Mouse (Mus musculus) cerebellum, adult 9-11 months (tissue): ENCODE results near the gene Chdh.
A peak's percentile ranks its signal among the peaks of the same experiment; 100 is the strongest.

Source experiments
- DNase-seq: peaks from one replicate; pipeline ENCODE4 v3.0.0; 2022

Chdh gene

DNA sequence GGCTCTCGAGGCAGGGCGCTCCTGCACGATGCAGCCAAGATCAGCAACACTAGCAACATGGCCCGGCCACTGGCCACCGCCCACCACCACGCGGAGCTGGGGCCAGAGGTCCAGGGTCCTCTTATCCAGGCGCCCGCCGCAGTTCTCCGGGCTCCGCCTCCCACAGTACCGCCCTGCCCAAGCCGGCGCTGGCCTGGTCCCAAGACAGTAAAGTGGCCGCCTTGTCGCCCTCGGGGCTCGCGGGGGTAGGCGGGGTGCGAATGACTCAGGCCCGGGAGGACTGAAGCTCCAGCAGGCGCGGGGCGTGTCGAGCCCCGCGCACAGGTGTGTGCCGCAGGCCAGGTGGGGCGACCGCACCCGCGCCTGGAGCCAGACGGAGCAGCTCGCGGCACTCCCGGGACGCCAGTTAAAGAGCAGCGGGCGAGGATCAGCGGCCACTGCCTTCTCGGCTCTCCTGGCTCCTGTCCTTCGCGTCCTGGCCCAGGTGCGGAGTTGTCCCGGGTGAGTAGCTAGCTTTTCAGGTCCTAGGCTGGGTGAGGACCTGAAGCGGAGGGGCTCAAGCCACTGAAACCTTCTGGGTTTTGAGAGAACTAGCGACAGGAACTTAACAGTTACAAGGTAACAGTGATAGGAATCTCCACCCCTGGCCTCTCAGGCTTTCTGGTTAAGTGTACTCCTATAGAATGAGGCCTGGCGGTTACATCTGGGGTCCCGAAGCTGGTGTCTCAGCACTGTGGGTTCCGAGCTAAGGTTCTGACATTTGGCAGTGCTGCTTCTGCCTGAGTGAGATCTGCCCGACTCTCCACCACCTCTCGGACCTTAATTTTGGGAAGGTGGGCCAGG, at the start of gene Chdh, which contains the start of gene Il17rb:
TSS of gene Chdh (plus strand) at position 291 of the 843 bp plus-strand sequence.
TSS of gene Il17rb (minus strand) at position 164 of the 843 bp plus-strand sequence.
- peak; percentile 17 for DNase-seq

- DNase-seq = no peak
Observed at GRCm38 (mm10) chr14:29967611-29968010, 41.2 kb upstream of the Chdh start.

- peak; percentile 99 for DNase-seq
Observed at GRCm38 (mm10) chr14:29968075-29968821, 40.6 kb upstream of the Chdh start, which contains the start of gene Selenok. Gene Selenok, plus strand, starts transcription at chr14:29968308.

DNA sequence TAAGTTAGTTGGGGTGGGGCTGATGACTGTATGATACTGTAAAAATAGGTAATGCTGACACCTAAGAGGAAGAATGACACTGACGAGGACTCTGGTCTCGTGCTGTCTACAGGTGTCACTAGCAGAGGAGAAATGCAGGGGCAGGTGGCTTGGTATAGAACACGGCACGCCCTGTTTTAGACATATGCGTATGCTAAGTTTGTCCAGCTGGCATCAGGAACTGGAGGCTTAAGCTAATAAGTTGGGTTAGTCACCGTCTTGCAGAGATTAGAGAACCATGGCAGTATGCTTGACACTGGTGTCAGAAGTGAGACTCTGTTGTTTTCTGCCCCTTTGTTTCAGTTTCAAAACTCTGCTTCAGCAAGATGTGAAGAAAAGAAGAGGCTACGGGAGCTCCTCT, 37.4 kb upstream of the Chdh start:
- no peak for DNase-seq

DNA sequence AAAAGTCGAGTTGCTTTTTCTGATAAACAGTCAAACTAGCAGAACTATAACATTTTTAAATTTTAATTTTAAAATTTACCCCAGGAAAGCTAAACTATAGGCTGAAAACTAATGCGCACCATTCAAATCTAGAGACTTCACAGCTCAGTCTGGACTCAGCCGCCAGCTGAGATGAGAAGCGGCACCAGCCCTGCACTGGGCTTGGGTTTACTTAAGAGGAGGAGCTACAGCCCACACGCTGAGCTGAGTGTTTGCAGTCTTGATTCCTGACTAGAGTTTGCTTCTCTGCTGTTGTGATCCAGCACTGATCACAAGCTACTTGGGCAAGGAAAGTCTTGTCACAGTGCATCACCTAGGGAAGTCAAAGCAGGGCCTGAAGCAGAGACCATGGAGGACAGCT, 36.8 kb upstream of the Chdh start:
- no peak for DNase-seq

GRCm38 (mm10) chr14:29976927-29977326, 31.9 kb upstream of the Chdh start:
- DNase-seq = no peak

DNA sequence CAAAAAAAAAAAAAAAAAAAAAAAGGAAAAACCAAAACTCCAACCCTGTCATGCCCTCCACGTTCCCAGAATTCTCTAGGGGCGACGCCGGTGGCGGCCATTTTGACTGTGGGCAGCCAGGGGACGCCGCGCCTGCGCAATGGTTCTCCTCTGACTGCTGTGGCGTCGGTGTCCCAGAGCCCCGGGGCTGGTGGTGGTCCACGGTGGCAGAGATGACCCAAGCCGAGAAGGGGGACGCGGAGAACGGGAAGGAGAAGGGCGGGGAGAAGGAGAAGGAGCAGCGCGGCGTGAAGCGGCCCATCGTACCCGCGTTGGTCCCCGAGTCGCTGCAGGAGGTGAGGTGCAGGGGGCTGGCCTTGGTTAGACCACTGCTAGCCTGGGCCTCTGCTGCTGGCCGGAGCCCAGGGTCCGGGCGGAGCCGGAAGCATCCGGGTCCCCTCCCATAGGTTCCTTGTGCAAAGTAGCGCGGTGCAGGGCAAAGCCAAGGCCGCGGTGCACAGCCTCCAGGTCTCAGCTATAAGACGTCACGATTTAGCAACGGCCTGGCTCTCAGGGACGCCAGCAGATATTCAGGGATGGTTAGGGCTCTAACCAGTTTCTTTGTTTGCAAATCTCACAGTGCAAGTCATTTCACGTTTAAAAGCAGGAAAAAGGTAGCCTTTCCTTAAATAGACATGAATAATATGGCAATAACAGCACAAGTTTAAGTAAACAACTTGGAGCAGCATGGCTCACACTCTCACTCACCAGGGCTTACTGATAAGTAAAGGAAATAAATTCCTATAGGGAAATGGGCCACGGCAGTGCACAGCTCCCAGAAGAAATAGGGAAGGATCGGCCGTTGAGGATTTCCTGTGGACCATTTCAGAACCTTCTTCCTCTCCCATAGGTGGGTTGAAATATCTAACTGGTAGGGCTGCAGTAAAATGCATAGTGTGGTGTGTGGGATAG, 30.3 kb upstream of the Chdh start, which contains the start of gene Actr8:
TSS of gene Actr8 (plus strand) at position 84 of the 951 bp plus-strand sequence.
- DNase-seq = peak; percentile 93

DNA sequence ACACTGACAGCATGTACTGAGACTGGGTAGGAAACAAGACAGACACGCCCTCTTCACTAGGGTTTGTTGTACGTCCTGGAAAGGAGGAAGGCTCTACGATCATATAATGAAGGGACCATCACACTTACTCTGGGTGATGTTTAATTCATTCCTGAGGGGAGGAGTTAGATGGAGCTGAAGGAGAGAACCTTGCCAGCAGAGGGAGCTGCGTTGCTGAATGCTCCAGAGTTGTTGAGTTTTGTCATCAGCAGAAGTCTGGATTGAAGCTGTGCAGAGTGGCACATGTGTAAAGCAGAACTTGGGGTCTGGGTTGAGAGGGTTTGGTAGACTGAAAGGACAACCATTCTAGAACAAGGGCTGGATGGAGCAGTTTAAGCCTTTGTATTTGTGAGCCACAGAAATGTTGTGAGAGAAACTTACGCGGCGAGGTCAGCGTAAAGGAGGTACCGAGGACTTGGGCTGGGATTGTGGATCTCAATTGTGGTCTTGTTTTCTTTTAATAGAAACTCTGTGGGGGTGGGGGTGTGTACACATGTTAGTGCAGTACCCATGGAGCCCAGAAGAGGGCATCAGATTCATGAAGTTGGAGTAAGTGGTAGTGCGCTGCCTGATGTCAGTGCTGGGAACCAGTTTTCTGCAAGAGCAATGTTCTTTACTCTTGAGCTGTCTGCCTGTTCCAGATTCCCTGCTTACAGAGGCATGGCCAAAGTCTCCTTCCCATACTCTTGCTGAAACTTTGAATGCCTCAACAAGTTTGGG, 28.2 kb upstream of the Chdh start:
- no peak for DNase-seq

DNA sequence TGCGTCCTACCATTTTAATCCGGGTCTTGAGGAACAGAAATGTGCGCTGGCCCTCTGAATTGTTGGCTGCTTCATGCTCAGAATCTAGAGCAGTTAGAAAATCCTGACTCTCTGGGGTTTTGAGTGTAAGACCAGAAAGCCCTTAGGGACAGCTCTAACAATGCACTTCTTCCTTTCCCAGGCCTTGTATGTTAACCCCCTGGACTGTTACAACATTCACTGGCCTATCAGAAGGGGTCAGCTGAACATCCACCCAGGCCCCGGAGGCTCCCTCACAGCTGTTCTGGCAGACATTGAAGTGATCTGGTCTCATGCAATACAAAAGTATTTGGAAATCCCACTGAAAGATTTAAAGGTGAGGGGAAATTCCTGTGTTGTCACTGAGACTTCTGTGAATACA, 22.7 kb upstream of the Chdh start:
- no peak for DNase-seq

- no peak for DNase-seq
Observed at GRCm38 (mm10) chr14:29987276-29987675, 21.5 kb upstream of the Chdh start.

- no peak for DNase-seq
Observed at GRCm38 (mm10) chr14:29987739-29988138, 21.1 kb upstream of the Chdh start.

DNA sequence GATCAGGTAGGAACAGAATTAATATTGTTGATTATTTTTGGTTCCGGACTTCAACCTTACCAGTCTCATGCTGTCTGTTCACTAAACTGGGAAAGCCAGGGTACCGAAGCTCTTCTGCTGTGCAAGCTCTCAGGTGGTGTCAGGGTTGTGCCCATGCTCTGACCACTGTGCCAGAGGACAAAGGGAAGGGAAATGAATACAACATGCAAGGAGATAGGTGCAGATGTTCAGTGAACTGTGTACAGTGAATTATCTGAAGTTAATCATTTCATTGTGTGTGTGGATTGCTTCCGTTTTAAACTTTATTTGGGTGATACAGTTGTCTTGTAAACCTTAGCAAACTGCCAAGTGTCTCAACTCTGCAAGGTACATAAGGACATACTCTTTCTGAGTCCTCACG, 20.5 kb upstream of the Chdh start:
- DNase-seq = no peak

GRCm38 (mm10) chr14:29994976-29995375, 13.8 kb upstream of the Chdh start:
- DNase-seq = no peak

DNA sequence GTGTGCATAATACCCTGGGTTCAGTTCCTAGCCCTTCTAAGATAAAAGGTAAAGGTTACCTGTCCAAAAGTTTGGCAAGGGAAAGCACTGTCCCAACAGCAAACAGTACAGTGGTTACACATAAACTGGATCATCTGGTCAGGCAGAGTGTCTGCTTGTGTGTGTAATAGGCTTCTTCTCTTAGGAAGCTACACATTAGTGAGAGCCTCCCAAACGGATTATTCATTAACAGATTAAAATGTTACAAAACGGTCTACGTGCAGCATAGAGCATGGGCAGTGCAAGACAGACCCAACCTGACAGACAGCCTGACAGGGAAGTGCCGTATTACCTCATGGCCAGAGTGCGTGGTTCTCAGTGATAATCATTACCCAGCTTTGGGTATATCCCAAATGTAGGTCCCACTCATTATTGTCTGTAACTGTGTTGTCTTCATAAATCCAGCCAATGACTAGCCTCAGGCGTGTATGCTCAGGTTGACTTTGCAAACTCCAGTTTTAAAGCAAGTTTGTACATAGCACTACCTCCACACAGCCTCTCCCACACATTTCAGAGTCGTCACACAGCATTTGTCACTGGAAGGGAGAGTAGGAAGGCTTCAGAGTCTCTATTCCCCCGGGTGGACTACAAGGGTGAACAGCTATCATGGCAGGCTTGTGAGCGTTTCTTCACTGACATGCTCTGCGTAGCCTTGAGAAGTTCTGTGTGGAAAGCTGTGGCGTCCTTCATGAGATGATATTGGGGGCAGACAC, 12.6 kb upstream of the Chdh start:
- DNase-seq = no peak

- DNase-seq = no peak
Observed at GRCm38 (mm10) chr14:29997345-29997744, 11.5 kb upstream of the Chdh start.

- no peak for DNase-seq
Observed at GRCm38 (mm10) chr14:29998747-29999474, 9.9 kb upstream of the Chdh start.

GRCm38 (mm10) chr14:29999475-29999811, 9.4 kb upstream of the Chdh start:
- no peak for DNase-seq

- DNase-seq = no peak
Observed at GRCm38 (mm10) chr14:30009864-30010560, 1.2 kb downstream of the Chdh start.

- peak; percentile 33 for DNase-seq
Observed at GRCm38 (mm10) chr14:30011886-30012560, 3.2 kb downstream of the Chdh start.
